Mouse (Mus musculus) NIH3T3 (cell line): ENCODE measurements around the gene Olfr1284.
"Not testable (repeated sequence)": the region's sequence is repeated elsewhere in the genome, so short reads cannot be mapped to it uniquely, and the experiment has no call there.

Experiments used
- DNase-seq: peaks from one replicate; pipeline ENCODE4 v3.0.0-alpha.2; 2012; ENCODE audit warnings: low read depth

The Olfr1284 gene

DNA sequence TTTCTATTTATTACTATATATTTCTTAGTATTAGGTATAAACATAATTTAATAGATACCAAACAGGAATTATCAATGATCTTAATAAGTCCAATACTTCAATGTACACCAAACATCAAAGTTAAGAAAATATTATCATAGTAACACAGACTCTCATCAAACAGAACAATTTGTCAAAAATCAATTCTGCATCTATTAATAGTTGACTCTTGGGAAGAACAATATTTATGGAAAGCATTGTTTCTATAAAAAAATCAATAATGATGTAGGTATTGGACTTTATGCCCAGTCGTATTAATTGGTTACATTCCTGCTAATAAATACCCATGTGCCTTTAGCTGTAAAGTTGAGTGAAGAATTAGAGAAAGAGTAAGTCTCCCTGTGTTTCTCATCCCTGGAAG, at the start of gene Olfr1284:
Olfr1284 (plus strand) TSS at position 301 of the 400 bp plus-strand sequence.
- DNase-seq: no peak

DNA sequence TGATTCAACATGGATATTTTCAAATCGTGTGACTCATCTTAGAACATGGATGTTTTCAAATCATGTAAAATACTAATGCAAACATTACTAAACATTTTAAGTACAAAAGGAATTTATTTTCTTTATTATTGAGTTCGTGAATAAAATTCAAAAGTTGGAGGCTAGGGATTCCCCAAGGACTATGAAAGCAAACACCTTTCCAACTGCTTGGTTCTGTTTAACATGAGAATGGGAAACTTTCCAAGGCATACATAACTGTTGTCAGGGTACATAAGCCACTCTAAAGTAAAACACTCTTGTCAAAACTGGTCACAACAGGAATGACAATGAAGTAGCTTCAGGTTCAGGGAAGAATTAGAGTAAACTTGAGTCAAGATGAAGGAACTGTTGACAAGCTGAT, 49.1 kb upstream of the Olfr1284 start, which contains the start of gene Olfr1281:
Olfr1281 (plus strand) TSS at position 301 of the 400 bp plus-strand sequence.
- DNase-seq: no peak

DNA sequence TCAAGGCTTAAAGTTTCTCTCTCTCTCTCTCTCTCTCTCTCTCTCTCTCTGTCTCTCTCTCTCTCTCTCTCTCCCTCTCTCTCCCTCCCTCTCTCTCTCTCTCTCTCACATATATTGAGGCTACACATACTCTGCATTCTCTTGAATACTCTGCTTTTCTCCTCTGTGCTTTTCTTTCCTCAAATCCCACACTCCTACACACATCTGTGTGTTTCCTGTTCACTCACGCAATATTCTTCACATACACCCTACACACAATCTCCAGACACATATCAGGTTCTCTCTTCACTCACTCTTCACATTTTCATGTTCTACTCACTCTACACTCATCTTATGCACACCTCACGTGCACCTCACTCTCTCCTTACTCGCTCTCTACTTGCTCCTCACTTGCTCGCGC, 41.6 kb upstream of the Olfr1284 start:
- not testable (repeated sequence) for DNase-seq

DNA sequence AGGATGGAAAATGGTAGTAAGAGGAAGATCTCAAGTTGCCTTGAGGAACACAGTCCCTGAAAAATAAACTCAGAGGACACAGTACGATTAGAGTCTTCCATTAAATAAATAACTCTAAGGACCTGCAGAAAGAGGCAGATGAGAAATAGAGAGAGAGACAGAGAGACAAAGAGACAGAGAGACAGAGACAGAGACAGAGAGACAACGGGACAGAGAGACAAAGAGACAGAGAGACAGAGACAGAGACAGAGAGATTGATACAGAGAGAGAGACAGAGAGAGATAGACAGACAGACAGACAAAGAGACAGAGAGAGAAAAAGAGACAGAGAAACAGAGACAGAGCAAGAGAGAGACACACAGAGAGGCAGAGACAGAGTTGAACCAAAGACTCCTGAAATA, 39.3 kb upstream of the Olfr1284 start, which contains the start of gene Olfr1282:
Olfr1282 (minus strand) TSS at position 101 of the 400 bp plus-strand sequence.
- DNase-seq: no peak

DNA sequence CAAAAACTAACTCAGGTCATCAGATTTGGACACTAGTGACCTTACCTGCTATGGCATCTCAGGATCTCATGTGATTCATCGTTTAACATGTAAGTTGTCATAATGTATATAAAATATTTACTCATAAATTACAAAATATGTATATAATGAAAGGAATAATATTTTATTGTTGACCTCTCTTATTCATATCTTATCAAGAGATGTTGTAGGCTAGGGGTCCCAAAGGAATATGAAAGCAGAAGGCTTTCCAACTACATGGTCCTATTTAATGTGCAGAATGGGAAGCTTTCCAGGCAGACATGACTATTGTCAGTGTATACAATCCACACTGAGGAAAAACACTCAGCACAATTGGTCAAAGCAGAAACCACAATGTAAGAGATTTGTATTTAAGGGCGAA, 8.8 kb upstream of the Olfr1284 start, which contains the start of gene Olfr1283:
Olfr1283 (plus strand) TSS at position 301 of the 400 bp plus-strand sequence.
- DNase-seq: no peak

DNA sequence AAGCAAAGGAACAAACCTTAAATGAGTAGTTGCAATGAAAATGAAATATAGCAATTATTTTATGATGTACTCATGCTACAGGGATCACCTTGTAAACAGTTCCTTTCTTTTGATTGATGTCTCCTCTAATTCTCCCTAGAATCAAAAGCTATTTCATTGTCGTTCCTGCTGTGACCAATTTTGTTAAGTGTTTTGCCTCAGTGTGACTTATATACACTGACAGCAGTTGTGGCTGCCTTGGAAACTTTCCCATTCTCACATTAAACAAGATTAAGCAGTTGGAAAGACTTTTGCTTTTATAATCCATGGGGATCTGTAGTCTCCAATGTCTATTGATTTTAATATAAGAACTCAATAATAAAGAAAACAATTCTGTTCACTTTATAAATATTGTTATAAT, 47.6 kb downstream of the Olfr1284 start, which contains the start of gene Olfr1286:
Olfr1286 (minus strand) TSS at position 185 of the 400 bp plus-strand sequence.
- DNase-seq: no peak
